ENCODE assay signal across 22 mouse cellular contexts in genomic region chr11:77840523-77841245, GRCm38 (mm10). TPM values are rescaled to one million over a fixed set of nuclear protein-coding genes. Genes with fewer than 3 reads are reported as not detected.
DNase-seq lines count a peak whose midpoint lies in the region; ATAC-seq lines count a peak whose summit lies in the region.
"Had no signal": no experiment of that assay in that cellular context is flagged by ENCODE, and none has a peak within 500 bp of the region (broad histone marks: within the 10 kb centered on the region; RNA-seq: fewer than 3 reads in every experiment).

No protein-coding gene starts in this region.

- no peaks in the 10 kb centered on the region for H3K9me3 ChIP-seq in kidney, embryonic 16.5 days (ENCODE audit: low read length)
- H3K9me3 ChIP-seq in limb, embryonic 13.5 days, result no peaks in the 10 kb centered on the region
- H3K9me3 ChIP-seq: embryonic facial prominence, embryonic 12.5 days; heart, embryonic 15.5 days; stomach, embryonic 15.5 days had no signal

- no peak overlapping the region for H3K27ac ChIP-seq in kidney, embryonic 16.5 days (ENCODE audit: low read length)
- no peak overlapping the region for H3K27ac ChIP-seq in limb, embryonic 13.5 days
- H3K27ac ChIP-seq: embryonic facial prominence, embryonic 12.5 days; heart, embryonic 15.5 days; layer of hippocampus, adult 2 months; macrophage; stomach, embryonic 15.5 days had no signal

- H3K27me3 ChIP-seq in kidney, embryonic 16.5 days (ENCODE audit: insufficient read depth, low read length), result 0 out of 2 replicates have a peak, but pooled peaks cover 8% of the 10 kb centered on the region
- H3K27me3 ChIP-seq in limb, embryonic 13.5 days, result peaks cover 8% of the 10 kb centered on the region; the same call in 1 of the 2 replicates
- H3K27me3 ChIP-seq: embryonic facial prominence, embryonic 12.5 days; heart, embryonic 15.5 days; stomach, embryonic 15.5 days had no signal

- peaks cover 34% of the 10 kb centered on the region for H3K36me3 ChIP-seq in kidney, embryonic 16.5 days (ENCODE audit: insufficient read depth, low read length)
- H3K36me3 ChIP-seq in limb, embryonic 13.5 days, result peaks cover 65% of the 10 kb centered on the region

- 48% methylated on average over 16 of the region's 16 CpGs for WGBS in kidney, embryonic 16.5 days
- WGBS in limb, embryonic 13.5 days, result 57% methylated on average over 16 of the region's 16 CpGs

- peak; percentile 78; the same call in 1 of the 2 replicates for ATAC-seq in cerebellum, adult (ENCODE audit: insufficient number of reproducible peaks, low FRiP score, low TSS enrichment)
- peak; percentile 60; the same call in 1 of the 2 replicates for ATAC-seq in kidney, embryonic 16.5 days (ENCODE audit: low FRiP score, low TSS enrichment)
- ATAC-seq in limb, embryonic 13.5 days (ENCODE audit: low FRiP score, low read depth), result no peak

- DNase-seq in cerebellum, postnatal 4 days (ENCODE audit: low spot score in 2 of 2), result no peak
- no peak for DNase-seq in kidney, postnatal 4 days
- DNase-seq in cerebellum, adult 8-10 months, result peak; percentile 83
- no peak for DNase-seq in left cerebral cortex, adult 8-10 months (ENCODE audit: low spot score in 2 of 2)
- DNase-seq in spleen, postnatal 36 days (ENCODE audit: low spot score in 2 of 2), result no peak
- DNase-seq: adrenal gland, postnatal 36 days; heart, adult 18-20 months; kidney, adult 8-10 months; liver; lung, adult 18-20 months; midbrain, embryonic 14.5 days; thymus, postnatal 14 days had no signal

- H3K4me1 ChIP-seq in kidney, embryonic 16.5 days (ENCODE audit: insufficient read depth, low read length), result peaks cover 7% of the 10 kb centered on the region; the same call in 1 of the 2 replicates
- peaks cover 38% of the 10 kb centered on the region for H3K4me1 ChIP-seq in limb, embryonic 13.5 days

- H3K4me3 ChIP-seq in kidney, embryonic 16.5 days (ENCODE audit: low read length), result no peak overlapping the region
- no peak overlapping the region for H3K4me3 ChIP-seq in limb, embryonic 13.5 days
- H3K4me3 ChIP-seq: embryonic facial prominence, embryonic 12.5 days; heart, embryonic 15.5 days; layer of hippocampus, adult 2 months; stomach, embryonic 15.5 days had no signal

- H3K9ac ChIP-seq in kidney, embryonic 16.5 days (replicated peaks; ENCODE audit: low read length), result no peak overlapping the region
- H3K9ac ChIP-seq in limb, embryonic 13.5 days, result peak overlapping the region; percentile 43
- H3K9ac ChIP-seq: embryonic facial prominence, embryonic 12.5 days; heart, embryonic 15.5 days; stomach, embryonic 15.5 days had no signal

- no peak overlapping the region for H3K4me2 ChIP-seq in kidney, embryonic 16.5 days (replicated peaks; ENCODE audit: low read depth, low read length)
- H3K4me2 ChIP-seq in limb, embryonic 13.5 days (replicated peaks), result no peak overlapping the region
- H3K4me2 ChIP-seq: embryonic facial prominence, embryonic 12.5 days; heart, embryonic 15.5 days; stomach, embryonic 15.5 days had no signal

RNA-seq across cellular contexts. Expression of gene Gm10277, which starts 53.1 kb away (rescaled TPM):
- 1.5 and 1.6 TPM in 2 replicates for polyA plus RNA-seq in kidney, embryonic 16.5 days (2015; fragmentation: Nextera tagmentation; extraction: Ambion mirVana)
- polyA plus RNA-seq in limb, embryonic 13.5 days (2015; fragmentation: Nextera tagmentation; extraction: Ambion mirVana), result 1.8 and 2.4 TPM in 2 replicates
- not detected for total RNA-seq in left cerebral cortex, adult 8-10 months (2022)
- total RNA-seq: adrenal gland, postnatal 36 days; gastrocnemius, adult 18-20 months; heart, adult 18-20 months; layer of hippocampus, adult 2 months; left cerebral cortex, adult 18-20 months had no signal
- polyA plus RNA-seq: macrophage had no signal

RNA-seq across cellular contexts. Expression of gene Pipox, which starts 53.2 kb away (rescaled TPM):
- 14.7 and 16.0 TPM in 2 replicates for polyA plus RNA-seq in kidney, embryonic 16.5 days (2015; fragmentation: Nextera tagmentation; extraction: Ambion mirVana)
- polyA plus RNA-seq in limb, embryonic 13.5 days (2015; fragmentation: Nextera tagmentation; extraction: Ambion mirVana), result 0.66 and 1.4 TPM in 2 replicates
- total RNA-seq in left cerebral cortex, adult 8-10 months (2022), result 1 to 10 TPM; 2.8 to 4.9 (median 2.9) TPM
- total RNA-seq: gastrocnemius, adult 18-20 months had no signal
- polyA plus RNA-seq: macrophage had no signal
